Mouse (Mus musculus) C2C12 (cell line): ENCODE measurements around the gene Arhgap4. TPM values are rescaled to one million over a fixed set of nuclear protein-coding genes. Genes with fewer than 3 reads are reported as not detected.

Experiments used
- H3K27me3 ChIP-seq: one replicate; pipeline ENCODE4 v1.6.1; 2011; ENCODE audit not compliant: control insufficient read depth, insufficient read depth, insufficient read length
- H3K36me3 ChIP-seq: one replicate; pipeline ENCODE4 v1.6.1; 2011; ENCODE audit not compliant: control insufficient read depth, insufficient read depth
- H3K4me3 ChIP-seq: one replicate; pipeline ENCODE4 v1.5.1; 2011; ENCODE audit warnings: mild to moderate bottlenecking, control low read depth; ENCODE audit not compliant: poor library complexity, insufficient read depth, severe bottlenecking
- H3K79me2 ChIP-seq: one replicate; pipeline ENCODE4 v1.6.1; 2011; ENCODE audit not compliant: control insufficient read depth, insufficient read depth
- H3K79me3 ChIP-seq: one replicate; pipeline ENCODE4 v1.6.1; 2011; ENCODE audit warnings: low read depth, control low read depth
- H3ac ChIP-seq: one replicate; pipeline ENCODE3; 2011; ENCODE audit warnings: low read depth; ENCODE audit not compliant: control insufficient read depth, insufficient read length
- CEBPB ChIP-seq: IDR thresholded peaks from one replicate; pipeline ENCODE4 v1.6.1; 2011; ENCODE audit warnings: low read depth, mild to moderate bottlenecking, control low read depth, moderate library complexity
- CTCF ChIP-seq: IDR thresholded peaks from one replicate; pipeline ENCODE4 v1.5.1; 2011; ENCODE audit not compliant: control insufficient read depth, insufficient read depth, insufficient read length
- FOSL1 ChIP-seq: IDR thresholded peaks from one replicate; pipeline ENCODE4 v1.8.0; 2011; ENCODE audit warnings: mild to moderate bottlenecking, low read length; ENCODE audit not compliant: poor library complexity, insufficient read depth, severe bottlenecking
- MAX ChIP-seq: IDR thresholded peaks from one replicate; pipeline ENCODE4 v1.6.1; 2011; ENCODE audit warnings: mild to moderate bottlenecking, control low read depth
- MYOD1 ChIP-seq: IDR thresholded peaks from one replicate; pipeline ENCODE4 v1.6.1; 2011; ENCODE audit warnings: low read depth; ENCODE audit not compliant: control insufficient read depth, insufficient read length
- MYOG ChIP-seq: IDR thresholded peaks from one replicate; pipeline ENCODE4 v1.6.1; 2011; ENCODE audit not compliant: control insufficient read depth, insufficient read length; ENCODE audit errors: extremely low read depth
- USF1 ChIP-seq: IDR thresholded peaks from one replicate; pipeline ENCODE4 v1.6.1; 2011; ENCODE audit warnings: low read depth, mild to moderate bottlenecking, control low read depth, moderate library complexity
- polyA plus RNA-seq: library from polyadenylated mRNA; unstranded; fragments of >200 nt; fragmentation: generic; extraction: Trizol; gene quantifications from one replicate; pipeline ENCODE4 v1.2.1, GENCODE M21; 2012; ENCODE audit warnings: missing spikeins

The Arhgap4 gene
- polyA plus RNA-seq, 1 experiment = 0.23 TPM

DNA sequence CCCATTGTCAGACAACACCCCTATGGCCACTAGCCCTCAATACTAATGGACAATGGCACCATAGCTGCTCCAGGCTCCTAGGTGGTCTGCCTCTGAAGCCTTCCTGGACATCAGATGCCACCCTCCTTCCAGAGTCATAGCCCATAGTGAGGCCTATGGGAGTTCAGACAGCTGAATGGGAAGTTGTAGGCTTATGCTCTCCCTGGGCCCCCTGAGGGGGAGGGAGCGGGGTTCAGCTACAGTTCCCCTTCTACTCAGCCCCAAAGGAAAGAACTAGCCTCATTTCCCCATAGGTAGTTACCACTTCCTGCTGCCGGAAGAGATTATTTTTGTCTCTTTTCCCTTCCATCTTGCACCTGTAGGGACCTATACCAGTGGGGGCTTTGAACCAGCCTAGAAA is 10.1 kb downstream of the Arhgap4 start:
- Histone ChIP-seq H3K79me3 (no peaks in the 10 kb centered on the region), H3K4me3 (no peak overlapping the region), H3ac (no peak overlapping the region), H3K27me3 (no peaks in the 10 kb centered on the region), H3K79me2 (no peaks in the 10 kb centered on the region), H3K36me3 (no peaks in the 10 kb centered on the region)
- TF ChIP-seq CEBPB = no peak
- TF ChIP-seq USF1 = no peak
- no peak for TF ChIP-seq CTCF
- TF ChIP-seq MYOG = no peak
- TF ChIP-seq MYOD1 = no peak
- TF ChIP-seq FOSL1 = no peak

- TF ChIP-seq CEBPB (no peak), MYOD1 (no peak), FOSL1 (no peak), USF1 (no peak), MAX (no peak), CTCF (no peak), MYOG (no peak)
- Histone ChIP-seq H3K4me3 (no peak overlapping the region), H3K36me3 (no peaks in the 10 kb centered on the region), H3K79me2 (no peaks in the 10 kb centered on the region), H3ac (no peak overlapping the region), H3K27me3 (no peaks in the 10 kb centered on the region), H3K79me3 (no peaks in the 10 kb centered on the region)
Measured at GRCm38 (mm10) chrX:73911156-73911555, 10.5 kb downstream of the Arhgap4 start.

GRCm38 (mm10) chrX:73910451-73910850 is 11.2 kb downstream of the Arhgap4 start:
- TF ChIP-seq MAX (no peak), FOSL1 (no peak), CTCF (no peak), USF1 (no peak), CEBPB (no peak), MYOD1 (no peak), MYOG (no peak)
- no peaks in the 10 kb centered on the region for H3K36me3 ChIP-seq
- no peak overlapping the region for H3K4me3 ChIP-seq
- H3K27me3 ChIP-seq = no peaks in the 10 kb centered on the region
- H3ac ChIP-seq = no peak overlapping the region
- H3K79me2 ChIP-seq = no peaks in the 10 kb centered on the region
- H3K79me3 ChIP-seq = no peaks in the 10 kb centered on the region

DNA sequence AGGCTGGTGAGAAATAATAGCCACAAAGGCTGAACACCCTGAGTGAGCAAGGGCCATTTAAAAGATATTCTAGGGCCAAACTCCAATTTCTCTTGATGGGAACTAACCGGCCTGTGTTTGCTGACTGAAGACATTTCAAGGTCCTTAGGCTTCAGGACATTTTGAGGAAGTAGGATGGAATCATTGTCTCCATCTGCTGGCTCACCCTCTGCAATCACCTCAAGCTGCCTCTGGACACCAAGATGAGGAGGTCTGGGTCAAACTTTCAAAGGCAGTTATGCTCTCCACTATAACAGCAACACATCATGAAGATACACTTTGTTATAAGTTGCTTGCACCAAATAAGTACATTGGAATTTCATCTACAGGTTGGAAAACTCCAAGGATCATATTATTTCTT is 11.6 kb downstream of the Arhgap4 start:
- TF ChIP-seq USF1 (no peak), CTCF (no peak), CEBPB (no peak), MAX (no peak), MYOG (no peak), MYOD1 (no peak), FOSL1 (no peak)
- Histone ChIP-seq H3K79me3 (no peaks in the 10 kb centered on the region), H3K36me3 (no peaks in the 10 kb centered on the region), H3K79me2 (no peaks in the 10 kb centered on the region), H3ac (no peak overlapping the region), H3K27me3 (no peaks in the 10 kb centered on the region), H3K4me3 (no peak overlapping the region)

GRCm38 (mm10) chrX:73897959-73898358 is 23.7 kb downstream of the Arhgap4 start:
- Histone ChIP-seq H3ac (no peak overlapping the region), H3K27me3 (peaks cover 7% of the 10 kb centered on the region), H3K4me3 (no peak overlapping the region), H3K79me2 (no peaks in the 10 kb centered on the region), H3K79me3 (no peaks in the 10 kb centered on the region), H3K36me3 (no peaks in the 10 kb centered on the region)
- TF ChIP-seq CEBPB = no peak
- no peak for TF ChIP-seq CTCF
- TF ChIP-seq FOSL1 = no peak
- TF ChIP-seq MYOG = no peak
- TF ChIP-seq USF1 = no peak
- TF ChIP-seq MYOD1 = no peak
- no peak for TF ChIP-seq MAX

GRCm38 (mm10) chrX:73895719-73896118 is 26.0 kb downstream of the Arhgap4 start, which contains the start of gene L1cam:
Gene L1cam, minus strand, starts transcription at chrX:73896105.
- Histone ChIP-seq H3K36me3 (no peaks in the 10 kb centered on the region), H3K79me3 (no peaks in the 10 kb centered on the region), H3K4me3 (no peak within 1 kb of the TSS), H3ac (no peak within 1 kb of the TSS), H3K79me2 (no peaks in the 10 kb centered on the region), H3K27me3 (peaks cover 20% of the 10 kb centered on the region)
- TF ChIP-seq USF1 (no peak), CTCF (no peak), CEBPB (no peak), MAX (no peak), MYOG (no peak), FOSL1 (no peak), MYOD1 (no peak)
